ENCODE assay signal across 14 mouse cellular contexts in genomic region chr14:120881054-120881453, GRCm38 (mm10).
"Had no signal": no experiment of that assay in that cellular context is flagged by ENCODE, and none has a peak within 500 bp of the region (broad histone marks: within the 10 kb centered on the region; RNA-seq: fewer than 3 reads in every experiment).

No protein-coding gene starts in this region.

- H3K4me3 ChIP-seq: kidney, embryonic 15.5 days; left cerebral cortex, adult 2 months; limb, embryonic 10.5 days; liver, embryonic 15.5 days; midbrain, embryonic 10.5 days; myocyte; neural tube, embryonic 15.5 days had no signal

- H3K27ac ChIP-seq: kidney, embryonic 15.5 days; left cerebral cortex, adult 2 months; limb, embryonic 10.5 days; liver, embryonic 15.5 days; midbrain, embryonic 10.5 days; neural tube, embryonic 15.5 days had no signal

- H3K4me1 ChIP-seq: kidney, embryonic 15.5 days; limb, embryonic 10.5 days; liver, embryonic 15.5 days had no signal

- H3K9me3 ChIP-seq: kidney, embryonic 15.5 days; limb, embryonic 10.5 days; liver, embryonic 15.5 days; midbrain, embryonic 10.5 days; neural tube, embryonic 15.5 days had no signal

- H3K4me2 ChIP-seq: kidney, embryonic 15.5 days; liver, embryonic 11.5 days; liver, embryonic 15.5 days; neural tube, embryonic 15.5 days had no signal

- H3K36me3 ChIP-seq: kidney, embryonic 15.5 days; limb, embryonic 10.5 days; liver, embryonic 15.5 days; midbrain, embryonic 10.5 days; neural tube, embryonic 15.5 days had no signal

- DNase-seq: kidney, postnatal 14 days; lung, adult 2 months; lung, postnatal 14 days; midbrain, embryonic 14.5 days; thymus, adult 18-20 months; thymus, postnatal 14 days had no signal

- H3K27me3 ChIP-seq: kidney, embryonic 15.5 days; liver, embryonic 15.5 days; neural tube, embryonic 15.5 days had no signal

- H3K9ac ChIP-seq: kidney, embryonic 15.5 days; liver, embryonic 15.5 days; neural tube, embryonic 15.5 days had no signal
